Mouse (Mus musculus) layer of hippocampus, adult 9-11 months (tissue): ENCODE results near the gene Rpap3.
A peak's percentile ranks its signal among the peaks of the same experiment; 100 is the strongest.

Experiments
- DNase-seq: peaks from one replicate; pipeline ENCODE4 v3.0.0; 2022

Gene Rpap3

GRCm38 (mm10) chr15:97705211-97706050 lies at the start of gene Rpap3:
Gene Rpap3 (minus strand): TSS chr15:97705825.
- peak; percentile 77 for DNase-seq

DNA sequence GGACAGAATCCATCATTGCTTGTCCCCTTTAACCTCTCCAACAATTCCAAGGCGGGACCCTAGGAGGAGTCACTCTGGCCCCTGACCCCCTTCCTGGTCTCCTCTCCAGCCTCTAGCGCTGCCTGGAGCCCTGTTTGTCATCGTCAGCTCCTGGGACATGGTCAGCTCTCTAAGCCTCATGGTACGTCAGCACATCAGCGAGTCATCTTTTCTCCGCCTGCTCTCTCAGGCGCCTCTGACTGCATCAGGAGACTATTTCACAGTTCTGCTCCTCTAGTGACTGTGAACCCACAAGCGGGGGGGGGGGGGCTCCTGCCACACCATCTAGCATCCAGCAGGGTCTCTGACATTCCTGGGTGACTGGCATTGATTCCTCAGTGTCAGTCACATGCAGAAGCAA lies 49.7 kb upstream of the Rpap3 start:
- no peak for DNase-seq

GRCm38 (mm10) chr15:97754476-97754875 lies 48.9 kb upstream of the Rpap3 start:
- DNase-seq: no peak

DNA sequence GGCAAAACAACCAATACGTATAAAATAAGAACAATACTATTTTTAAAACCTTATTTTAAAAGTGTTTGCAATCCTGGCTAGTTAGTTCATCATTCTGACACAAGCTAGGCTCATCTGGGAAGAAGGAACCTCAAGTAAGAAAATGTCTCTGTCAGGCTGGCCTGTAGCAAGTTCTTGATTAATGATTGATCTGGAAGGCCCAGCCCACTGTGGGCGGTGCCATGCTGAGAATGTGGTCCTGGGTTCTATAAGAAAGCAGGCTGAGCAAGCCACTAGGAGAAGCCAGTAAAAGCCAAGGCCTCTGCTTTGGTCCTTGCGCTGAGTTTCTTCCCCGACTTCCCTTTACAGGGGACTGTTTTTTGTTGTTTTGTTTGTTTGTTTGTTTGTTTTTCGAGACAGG lies 46.9 kb upstream of the Rpap3 start:
- DNase-seq: no peak

- no peak for DNase-seq
Measured at GRCm38 (mm10) chr15:97751676-97752075, 46.1 kb upstream of the Rpap3 start.

DNA sequence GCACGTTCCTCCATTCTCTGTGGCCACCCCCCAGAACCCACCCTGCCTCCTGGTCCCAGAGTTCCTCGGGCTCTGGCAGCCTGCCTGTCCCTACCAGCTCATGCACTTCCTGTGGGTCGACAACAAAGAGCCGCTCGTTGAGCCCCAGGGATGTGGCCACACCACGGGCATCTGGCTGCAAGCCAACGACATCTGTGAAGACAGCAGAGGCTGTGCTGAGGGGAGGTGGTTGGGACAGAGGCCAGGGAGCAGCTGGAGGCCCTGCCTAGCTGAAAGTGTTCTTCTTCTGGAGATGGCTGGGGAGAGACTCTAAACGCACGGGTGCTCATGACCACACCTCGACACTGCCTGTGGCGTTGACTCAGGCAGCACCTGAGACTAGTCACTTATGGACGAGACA lies 45.1 kb upstream of the Rpap3 start:
- DNase-seq: peak; percentile 93

- DNase-seq: no peak
Measured at GRCm38 (mm10) chr15:97749841-97750240, 44.2 kb upstream of the Rpap3 start.

- DNase-seq: no peak
Measured at GRCm38 (mm10) chr15:97749397-97749796, 43.8 kb upstream of the Rpap3 start.

DNA sequence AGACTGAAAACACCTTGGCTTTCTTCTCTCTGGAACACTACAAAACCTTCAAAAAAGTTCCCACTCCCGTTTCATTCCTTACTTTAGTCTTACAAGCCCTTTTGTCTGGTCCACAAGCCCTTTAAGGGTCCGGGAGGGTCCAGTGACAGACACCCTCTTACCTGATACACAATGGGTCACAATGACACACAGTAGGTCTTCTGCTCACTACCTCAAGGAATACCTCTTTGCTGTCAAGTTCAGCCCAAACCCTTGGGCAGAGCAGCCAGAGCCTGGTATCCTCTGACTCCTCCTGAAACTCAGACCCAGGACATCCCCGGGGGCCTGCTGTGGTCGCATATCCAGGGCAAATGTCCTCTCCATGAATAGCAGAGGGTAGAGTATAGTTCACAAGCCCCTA lies 43.3 kb upstream of the Rpap3 start:
- DNase-seq: no peak

GRCm38 (mm10) chr15:97748309-97748708 lies 42.7 kb upstream of the Rpap3 start:
- no peak for DNase-seq

- no peak for DNase-seq
Measured at GRCm38 (mm10) chr15:97747486-97747885, 41.9 kb upstream of the Rpap3 start.

GRCm38 (mm10) chr15:97746748-97747147 lies 41.1 kb upstream of the Rpap3 start:
- DNase-seq: no peak

DNA sequence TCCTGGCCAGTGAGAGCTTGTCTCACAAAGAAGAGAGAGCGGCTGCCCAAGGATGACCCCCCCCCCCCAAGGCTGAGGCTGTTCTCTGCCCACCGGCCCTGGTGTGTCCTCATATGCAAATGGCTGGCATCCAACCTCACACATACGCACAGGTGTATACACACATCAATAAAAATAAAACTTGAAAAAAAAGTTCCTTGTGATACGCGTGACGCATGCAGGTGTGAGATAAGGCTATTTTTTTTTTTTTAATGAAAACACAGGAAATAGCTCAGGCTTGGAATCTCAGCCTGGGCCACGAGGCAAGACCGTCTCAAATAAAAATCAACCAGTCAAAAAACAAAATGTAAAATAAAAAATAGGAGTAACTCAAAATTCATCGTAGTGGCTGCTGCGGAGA lies 40.7 kb upstream of the Rpap3 start:
- DNase-seq: no peak

GRCm38 (mm10) chr15:97745331-97745730 lies 39.7 kb upstream of the Rpap3 start:
- no peak for DNase-seq

DNA sequence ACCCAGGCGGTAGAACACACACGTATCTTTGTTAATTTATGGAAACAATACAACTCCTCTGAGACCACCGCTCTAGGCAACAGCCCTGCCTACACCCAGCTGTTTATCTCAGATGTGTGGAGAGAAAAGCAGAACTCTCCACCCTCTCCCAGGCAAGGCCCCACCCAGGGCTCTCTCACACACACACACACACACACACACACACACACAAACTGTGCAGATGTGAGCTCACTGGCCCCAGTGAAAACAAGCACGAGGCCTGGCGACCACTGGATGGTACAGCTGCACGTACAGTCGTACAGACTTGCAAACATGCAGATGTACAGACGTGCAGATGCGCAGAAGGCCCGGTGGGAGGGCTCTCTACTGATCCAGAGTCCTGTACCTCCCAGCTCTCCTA lies 39.3 kb upstream of the Rpap3 start:
- no peak for DNase-seq

DNA sequence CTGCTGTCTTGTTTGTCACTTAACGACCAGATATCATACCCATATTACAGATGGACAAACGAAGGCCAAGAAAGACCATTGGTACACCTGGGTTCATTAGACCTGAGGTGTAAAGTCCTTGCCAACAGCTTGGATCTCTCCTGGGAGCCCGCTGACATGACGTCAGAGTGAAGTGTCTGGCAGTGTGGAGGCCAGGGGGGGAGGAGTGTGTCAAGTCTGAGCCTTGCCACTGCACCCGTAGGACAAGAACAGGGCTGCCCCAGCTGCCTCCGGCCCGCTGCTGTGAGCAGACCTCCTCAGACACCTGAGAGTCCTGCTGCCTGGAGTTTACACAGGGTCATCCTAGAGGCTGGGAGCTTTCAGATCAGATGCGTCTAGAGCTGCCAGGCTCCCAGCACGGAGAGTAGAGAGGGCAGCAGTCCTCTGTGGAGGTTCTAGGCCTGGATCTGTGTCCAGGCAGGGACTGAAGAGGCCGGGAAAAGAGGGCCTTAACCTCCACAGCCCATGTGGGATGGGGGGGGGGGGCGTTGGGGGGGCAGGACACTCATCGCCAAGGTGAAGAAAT lies 38.4 kb upstream of the Rpap3 start:
- no peak for DNase-seq

- no peak for DNase-seq
Measured at GRCm38 (mm10) chr15:97743210-97743609, 37.6 kb upstream of the Rpap3 start.

- DNase-seq: no peak
Measured at GRCm38 (mm10) chr15:97742600-97742999, 37.0 kb upstream of the Rpap3 start.

- no peak for DNase-seq
Measured at GRCm38 (mm10) chr15:97742074-97742473, 36.4 kb upstream of the Rpap3 start.

GRCm38 (mm10) chr15:97741662-97742061 lies 36.0 kb upstream of the Rpap3 start:
- no peak for DNase-seq

DNA sequence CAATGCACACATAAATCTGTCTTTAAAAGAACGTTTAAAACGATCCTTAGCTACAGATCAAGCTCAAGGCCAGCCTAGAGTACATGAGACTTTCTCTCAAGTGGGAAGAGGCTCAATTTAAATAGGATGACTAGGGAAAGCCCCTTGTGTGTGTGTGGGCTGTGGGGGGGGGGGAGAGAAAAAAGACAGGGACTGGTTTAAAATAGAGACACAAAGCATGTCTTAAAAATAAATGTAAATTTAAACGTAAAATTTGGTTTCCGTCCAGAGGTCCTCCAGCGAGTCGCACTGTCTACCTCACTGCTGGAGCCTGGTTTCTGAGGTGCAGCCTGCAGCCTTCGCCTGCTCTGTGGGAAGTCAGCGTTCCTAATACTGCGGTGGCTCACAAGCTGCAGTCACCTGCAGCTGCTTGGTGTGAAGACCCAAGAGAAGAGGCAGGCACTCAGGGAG lies 34.7 kb upstream of the Rpap3 start:
- DNase-seq: no peak

DNA sequence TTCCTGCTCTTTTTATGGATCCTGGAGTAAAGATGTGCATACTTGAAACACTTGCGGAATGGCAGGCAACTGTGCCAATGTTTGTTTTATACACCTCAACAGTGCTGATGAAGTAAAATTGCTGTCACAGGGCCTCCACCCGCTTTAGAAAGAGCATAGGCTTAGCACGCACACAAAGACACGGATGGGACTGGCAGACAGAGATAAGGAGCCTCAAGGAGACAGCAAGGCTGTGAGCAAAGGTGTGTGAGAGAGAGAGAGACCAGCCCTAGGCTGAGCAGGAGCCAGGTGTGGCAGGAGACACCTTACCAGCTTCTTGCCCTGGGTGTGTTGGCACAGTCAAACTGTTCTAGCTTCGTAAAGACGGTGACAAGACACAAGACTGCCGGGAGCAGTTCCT lies 33.3 kb upstream of the Rpap3 start:
- DNase-seq: no peak

- DNase-seq: no peak
Measured at GRCm38 (mm10) chr15:97731988-97732387, 26.4 kb upstream of the Rpap3 start.

DNA sequence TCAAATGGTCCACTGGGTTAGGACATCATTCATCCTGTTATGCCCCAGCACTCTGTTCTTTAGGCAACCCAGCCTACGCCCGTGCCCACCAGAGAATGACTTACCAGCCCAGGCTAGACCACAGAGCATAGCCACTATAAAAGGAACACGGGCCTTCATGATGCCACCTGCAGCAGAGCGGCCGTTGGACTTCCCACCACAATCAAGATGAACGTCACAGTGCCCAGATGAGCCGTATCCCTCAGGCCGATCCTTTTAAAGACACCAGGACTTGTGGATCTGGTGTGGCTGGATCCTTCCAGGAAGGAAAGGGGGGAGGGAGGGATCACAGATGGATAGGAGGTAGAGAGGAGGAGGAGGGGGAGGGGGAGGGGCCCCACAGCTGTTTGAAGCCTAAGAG lies 25.5 kb upstream of the Rpap3 start, which contains the start of gene Endou:
TSS of gene Endou (minus strand) at position 229 of the 400 bp plus-strand sequence.
- no peak for DNase-seq

DNA sequence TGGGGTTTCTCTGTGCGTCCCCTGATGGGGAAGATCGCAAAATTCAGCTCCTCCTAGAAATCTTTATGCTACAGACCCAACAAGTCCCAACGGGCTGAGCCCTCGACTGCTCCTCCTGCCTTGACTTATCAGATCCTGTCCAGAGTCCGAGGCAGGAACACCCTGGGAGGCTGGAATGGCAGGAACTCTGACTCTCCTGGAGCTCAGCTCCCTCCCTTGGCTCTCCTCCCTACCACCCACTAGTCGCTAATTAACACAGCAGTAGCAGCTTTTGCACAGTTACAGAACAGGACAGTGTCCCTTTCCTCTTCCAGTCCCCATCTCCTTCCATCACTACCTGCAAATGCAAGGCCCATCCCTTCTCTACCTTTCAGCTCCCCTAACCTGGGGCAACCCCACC lies 24.7 kb upstream of the Rpap3 start:
- no peak for DNase-seq
